Mouse (Mus musculus): ENCODE data around the gene Tox3.

Gene Tox3

DNA sequence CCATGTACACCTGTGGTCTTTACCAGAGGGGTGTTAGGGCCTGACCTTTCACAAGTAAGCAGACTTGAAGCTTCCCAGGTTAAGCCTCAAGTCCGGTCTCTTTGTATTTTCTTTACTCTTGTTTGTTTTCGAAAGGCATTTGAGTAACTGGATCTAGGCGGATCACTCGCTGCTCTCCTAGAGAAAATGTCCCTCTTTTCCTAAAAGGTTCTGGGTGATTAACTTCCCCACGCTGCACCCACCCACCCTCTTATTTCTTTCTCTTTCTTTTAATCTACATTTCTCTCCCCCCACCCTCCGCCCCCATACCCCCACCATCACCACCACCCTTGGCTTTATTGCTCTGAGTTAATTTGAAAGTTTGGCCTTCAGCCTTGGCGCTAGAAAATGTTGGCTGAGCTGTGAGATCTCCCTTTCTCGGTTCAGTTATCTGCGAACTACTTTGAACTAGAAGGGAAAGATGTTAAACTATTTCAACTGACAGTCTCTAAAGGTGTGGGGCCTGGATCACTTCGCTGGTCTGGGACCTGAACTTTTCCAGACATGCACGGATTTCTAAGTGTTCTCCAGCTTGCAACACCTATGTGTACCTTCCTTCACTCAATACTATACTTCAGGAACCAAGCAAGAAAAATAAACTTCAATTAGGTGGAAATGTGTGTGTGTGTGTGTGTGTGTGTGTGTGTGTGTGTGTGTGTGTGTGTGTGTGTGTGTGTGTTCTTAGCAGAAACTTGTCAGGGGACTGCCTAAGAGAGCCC is 962 bp upstream of the Tox3 start:
- no peak for DNase-seq (ENCODE audit: low read depth, low spot score)
- no peaks in the 10 kb centered on the region; the same call in none of the 2 replicates for H3K27me3 ChIP-seq (ENCODE audit: control insufficient read depth, insufficient read depth, low read length, poor library complexity, severe bottlenecking)
- no peaks in the 10 kb centered on the region for H3K36me3 ChIP-seq (ENCODE audit: control insufficient read depth, insufficient read depth, low read length, poor library complexity, severe bottlenecking)

- Histone ChIP-seq H3K27me3 (ENCODE audit: control insufficient read depth, insufficient read depth, low read length, poor library complexity, severe bottlenecking) (no peaks in the 10 kb centered on the region; the same call in none of the 2 replicates), H3K36me3 (ENCODE audit: control insufficient read depth, insufficient read depth, low read length, poor library complexity, severe bottlenecking) (no peaks in the 10 kb centered on the region)
- DNase-seq (ENCODE audit: low read depth, low spot score), result no peak
These were observed 464 bp downstream of the Tox3 start for GRCm38 (mm10) chr8:90347581-90348177.

- Histone ChIP-seq H3K36me3 (ENCODE audit: control insufficient read depth, insufficient read depth, low read length, poor library complexity, severe bottlenecking) (no peaks in the 10 kb centered on the region), H3K27me3 (ENCODE audit: control insufficient read depth, insufficient read depth, low read length, poor library complexity, severe bottlenecking) (no peaks in the 10 kb centered on the region; the same call in none of the 2 replicates)
- DNase-seq (ENCODE audit: low read depth, low spot score), result no peak
These were observed 1.1 kb downstream of the Tox3 start for GRCm38 (mm10) chr8:90346880-90347535.

GRCm38 (mm10) chr8:90346138-90346879 is 1.8 kb downstream of the Tox3 start:
- no peak for DNase-seq (ENCODE audit: low read depth, low spot score)
- H3K36me3 ChIP-seq (ENCODE audit: control insufficient read depth, insufficient read depth, low read length, poor library complexity, severe bottlenecking), result no peaks in the 10 kb centered on the region
- no peaks in the 10 kb centered on the region; the same call in none of the 2 replicates for H3K27me3 ChIP-seq (ENCODE audit: control insufficient read depth, insufficient read depth, low read length, poor library complexity, severe bottlenecking)

DNA sequence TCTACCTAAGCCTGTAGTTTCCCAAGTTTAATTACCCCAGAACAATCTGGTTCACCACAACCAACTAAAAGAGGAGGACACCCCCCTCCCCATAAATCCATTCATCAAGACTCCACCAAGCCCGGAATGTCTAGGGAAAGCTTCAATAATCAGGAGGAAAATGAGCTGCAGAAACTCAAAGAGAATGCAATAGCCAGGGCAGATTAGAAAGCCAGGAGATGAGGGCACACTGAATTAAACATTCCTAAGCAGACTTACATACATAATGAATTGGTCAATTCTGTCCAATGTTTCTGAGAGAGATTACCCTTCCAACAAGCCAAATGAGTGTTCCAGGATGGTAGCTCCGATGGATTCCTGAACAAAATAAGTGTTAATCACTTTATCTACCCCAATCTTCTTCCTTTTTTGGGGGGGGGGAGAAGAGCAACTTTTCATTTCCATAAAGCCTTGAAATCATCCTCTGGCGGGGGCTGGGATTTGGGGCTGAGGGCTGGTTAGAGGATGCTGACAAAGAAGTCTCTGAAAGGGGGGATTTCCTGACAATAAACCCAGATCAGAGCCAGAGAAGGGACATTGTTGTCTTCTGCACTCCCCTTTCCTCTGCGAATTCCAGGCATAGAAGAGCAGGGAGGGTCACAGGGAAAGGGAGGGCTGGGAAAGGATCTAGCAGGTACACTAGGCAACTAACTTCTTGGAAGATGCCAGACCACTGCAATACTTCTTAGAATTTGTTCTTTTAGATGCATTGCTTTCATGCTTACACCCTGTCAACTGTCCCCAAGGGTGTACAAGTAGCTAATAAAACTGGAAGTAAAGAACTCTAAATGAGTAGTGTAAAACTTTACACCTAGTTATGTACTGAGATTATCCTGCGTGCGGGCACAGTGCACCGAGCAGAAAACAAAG is 17.5 kb downstream of the Tox3 start:
- no peak for DNase-seq (ENCODE audit: low read depth, low spot score)
- no peaks in the 10 kb centered on the region for H3K36me3 ChIP-seq (ENCODE audit: control insufficient read depth, insufficient read depth, low read length, poor library complexity, severe bottlenecking)
- no peaks in the 10 kb centered on the region for H3K27me3 ChIP-seq (ENCODE audit: control insufficient read depth, insufficient read depth, low read length, poor library complexity, severe bottlenecking)

- Histone ChIP-seq H3K36me3 (ENCODE audit: control insufficient read depth, insufficient read depth, low read length, poor library complexity, severe bottlenecking) (no peaks in the 10 kb centered on the region), H3K27me3 (ENCODE audit: control insufficient read depth, insufficient read depth, low read length, poor library complexity, severe bottlenecking) (no peaks in the 10 kb centered on the region)
- DNase-seq (ENCODE audit: low read depth, low spot score), result no peak
These were observed 24.3 kb downstream of the Tox3 start for GRCm38 (mm10) chr8:90323824-90324223.

DNA sequence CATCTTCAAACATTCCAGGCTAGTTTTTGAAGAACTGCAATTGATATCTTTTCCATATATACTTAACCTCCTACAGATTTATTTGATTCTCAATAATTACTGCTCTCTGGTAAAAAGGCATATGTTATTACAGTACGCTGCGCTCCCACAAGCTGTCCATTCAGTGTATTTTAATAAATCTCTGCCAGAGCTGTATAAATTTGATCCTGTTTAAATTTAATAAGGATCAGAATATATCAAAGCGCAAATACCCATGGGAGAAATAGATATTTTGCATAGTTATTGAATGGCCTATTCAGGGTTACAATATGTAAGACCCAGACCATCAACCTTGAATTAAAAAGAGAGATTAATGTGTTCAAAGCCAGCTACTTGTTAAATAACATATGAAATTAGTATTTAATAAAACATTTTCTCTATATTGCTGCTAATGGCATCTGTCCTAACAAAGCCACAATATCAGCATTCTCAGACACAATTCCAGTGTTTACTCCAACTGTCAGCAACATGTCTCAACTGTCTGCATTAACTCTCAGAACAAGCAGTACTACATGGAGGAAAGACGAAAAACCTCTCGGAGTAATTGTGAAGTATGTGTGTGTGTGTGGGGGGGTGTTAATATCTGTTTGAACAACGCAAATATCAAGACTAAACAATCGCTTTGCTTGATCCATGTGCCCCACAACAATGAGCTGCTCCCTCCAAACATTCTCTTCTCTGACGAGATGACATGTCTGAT is 25.3 kb downstream of the Tox3 start:
- no peak for DNase-seq (ENCODE audit: low read depth, low spot score)
- Histone ChIP-seq H3K36me3 (ENCODE audit: control insufficient read depth, insufficient read depth, low read length, poor library complexity, severe bottlenecking) (no peaks in the 10 kb centered on the region), H3K27me3 (ENCODE audit: control insufficient read depth, insufficient read depth, low read length, poor library complexity, severe bottlenecking) (no peaks in the 10 kb centered on the region)

GRCm38 (mm10) chr8:90321255-90321654 is 26.9 kb downstream of the Tox3 start:
- Histone ChIP-seq H3K27me3 (ENCODE audit: control insufficient read depth, insufficient read depth, low read length, poor library complexity, severe bottlenecking) (no peaks in the 10 kb centered on the region), H3K36me3 (ENCODE audit: control insufficient read depth, insufficient read depth, low read length, poor library complexity, severe bottlenecking) (no peaks in the 10 kb centered on the region)
- no peak for DNase-seq (ENCODE audit: low read depth, low spot score)

GRCm38 (mm10) chr8:90314312-90314711 is 33.8 kb downstream of the Tox3 start:
- H3K27me3 ChIP-seq (ENCODE audit: control insufficient read depth, insufficient read depth, low read length, poor library complexity, severe bottlenecking), result no peaks in the 10 kb centered on the region
- DNase-seq (ENCODE audit: low read depth, low spot score), result no peak
- no peaks in the 10 kb centered on the region for H3K36me3 ChIP-seq (ENCODE audit: control insufficient read depth, insufficient read depth, low read length, poor library complexity, severe bottlenecking)

DNA sequence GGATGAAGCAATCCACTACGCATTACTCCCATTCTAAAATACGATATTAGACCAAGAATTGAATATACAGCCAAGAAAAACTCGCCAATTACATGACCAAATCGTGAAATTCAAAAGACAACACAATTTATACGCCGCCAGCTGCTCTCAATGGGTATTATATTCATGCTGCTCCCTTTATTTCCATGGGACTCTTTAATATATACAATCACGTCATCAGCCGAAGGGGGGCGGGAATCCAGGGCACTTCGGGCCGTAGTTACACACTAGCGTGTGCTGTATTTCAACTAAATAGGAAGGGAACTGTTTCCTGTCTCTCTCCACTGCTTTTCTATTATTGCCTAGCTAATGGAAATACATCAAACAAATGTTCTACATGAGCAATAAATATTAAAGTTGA is 45.2 kb downstream of the Tox3 start:
- Histone ChIP-seq H3K36me3 (ENCODE audit: control insufficient read depth, insufficient read depth, low read length, poor library complexity, severe bottlenecking) (no peaks in the 10 kb centered on the region), H3K27me3 (ENCODE audit: control insufficient read depth, insufficient read depth, low read length, poor library complexity, severe bottlenecking) (no peaks in the 10 kb centered on the region)
- no peak for DNase-seq (ENCODE audit: low read depth, low spot score)

DNA sequence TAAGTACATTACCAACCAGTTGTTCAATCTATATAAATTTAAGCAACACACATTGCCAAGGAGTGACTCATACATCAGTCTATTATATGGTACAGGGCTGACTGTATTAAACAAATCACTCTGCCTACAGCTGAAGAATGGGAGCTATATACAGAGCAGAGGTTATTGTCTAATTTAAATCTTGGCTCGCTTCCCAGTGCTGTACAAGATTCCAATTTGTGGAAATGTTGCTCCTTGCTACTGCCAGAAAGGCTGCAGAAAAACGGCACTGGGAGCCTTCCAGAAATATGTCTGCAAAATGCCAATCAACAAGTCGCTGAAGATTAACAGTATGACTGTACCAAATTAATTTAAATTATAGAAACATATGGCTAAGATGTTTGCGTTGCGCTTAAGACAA is 45.9 kb downstream of the Tox3 start:
- no peak for DNase-seq (ENCODE audit: low read depth, low spot score)
- Histone ChIP-seq H3K27me3 (ENCODE audit: control insufficient read depth, insufficient read depth, low read length, poor library complexity, severe bottlenecking) (no peaks in the 10 kb centered on the region), H3K36me3 (ENCODE audit: control insufficient read depth, insufficient read depth, low read length, poor library complexity, severe bottlenecking) (no peaks in the 10 kb centered on the region)

GRCm38 (mm10) chr8:90301543-90301942 is 46.6 kb downstream of the Tox3 start:
- Histone ChIP-seq H3K36me3 (ENCODE audit: control insufficient read depth, insufficient read depth, low read length, poor library complexity, severe bottlenecking) (no peaks in the 10 kb centered on the region), H3K27me3 (ENCODE audit: control insufficient read depth, insufficient read depth, low read length, poor library complexity, severe bottlenecking) (no peaks in the 10 kb centered on the region)
- no peak for DNase-seq (ENCODE audit: low read depth, low spot score)

DNA sequence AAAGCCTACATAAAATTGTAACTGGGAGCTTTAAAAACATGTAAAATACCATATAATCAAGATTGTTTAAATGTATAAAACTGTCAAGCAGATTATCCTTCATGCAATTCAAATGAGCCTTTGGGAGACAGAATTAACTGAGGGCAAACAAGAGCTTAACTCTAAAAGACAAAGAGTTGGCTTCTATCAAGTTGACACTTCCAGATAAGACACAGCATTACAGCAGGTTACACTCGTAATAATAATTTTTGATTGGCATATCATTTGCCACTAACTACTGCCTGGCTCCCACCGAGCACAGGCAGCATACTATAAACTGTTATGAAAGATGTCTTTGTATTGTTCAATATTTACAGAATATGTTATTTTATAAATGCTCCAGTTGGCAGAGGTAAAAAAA is 47.2 kb downstream of the Tox3 start:
- no peaks in the 10 kb centered on the region for H3K27me3 ChIP-seq (ENCODE audit: control insufficient read depth, insufficient read depth, low read length, poor library complexity, severe bottlenecking)
- no peak for DNase-seq (ENCODE audit: low read depth, low spot score)

More for the DNA sequence above, 47.2 kb downstream of the Tox3 start:
- H3K36me3 ChIP-seq (ENCODE audit: control insufficient read depth, insufficient read depth, low read length, poor library complexity, severe bottlenecking), result no peaks in the 10 kb centered on the region
